Mouse (Mus musculus) right cerebral cortex, postnatal 10 days (tissue): ENCODE measurements around the gene Kcnq2.

Experiments
- DNase-seq, 2 experiments: peaks; one replicate each; pipeline ENCODE4 v3.0.0; 2021; ENCODE audit warnings: low spot score in 2 of 2

Gene Kcnq2

DNA sequence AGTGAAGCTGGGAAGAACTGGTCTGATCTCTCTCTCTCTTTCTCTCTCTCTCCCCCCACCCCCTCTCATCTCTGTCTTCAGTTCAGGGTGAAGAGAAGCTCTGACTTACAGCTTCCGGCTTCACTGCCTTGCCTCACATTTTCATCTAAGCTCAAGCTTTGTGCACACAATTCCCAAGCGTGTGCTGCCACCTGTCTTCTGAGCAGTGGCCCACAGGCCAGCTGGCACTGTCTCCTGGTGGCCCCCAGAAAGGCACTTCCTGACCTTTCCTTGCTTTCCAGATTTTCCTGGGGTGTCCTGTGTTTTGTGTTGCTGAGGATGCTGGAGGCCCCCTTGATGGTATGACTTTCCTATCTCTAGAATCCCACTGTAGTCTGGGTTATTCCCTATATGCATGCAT, 31.0 kb downstream of the Kcnq2 start:
- no peak for DNase-seq

DNA sequence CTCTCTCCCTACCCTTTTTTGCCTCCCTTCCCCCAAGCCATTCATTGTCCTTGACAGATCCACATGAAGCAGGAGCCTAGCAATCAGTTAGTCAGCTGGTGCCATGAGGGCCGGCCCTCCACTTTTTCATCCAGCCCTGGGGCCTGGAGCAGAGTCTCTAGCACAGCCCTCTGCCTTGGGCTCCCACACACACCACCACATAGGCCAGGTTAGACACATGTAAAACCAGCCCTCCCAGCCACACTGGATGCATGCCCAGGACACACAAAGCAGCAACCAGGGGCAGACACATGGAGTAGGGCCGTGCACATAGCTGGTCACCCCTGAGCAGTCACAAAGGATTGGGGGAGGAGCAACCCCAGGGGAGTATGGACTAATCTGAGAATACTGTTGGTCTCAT, 32.9 kb downstream of the Kcnq2 start:
- DNase-seq, result no peak

DNA sequence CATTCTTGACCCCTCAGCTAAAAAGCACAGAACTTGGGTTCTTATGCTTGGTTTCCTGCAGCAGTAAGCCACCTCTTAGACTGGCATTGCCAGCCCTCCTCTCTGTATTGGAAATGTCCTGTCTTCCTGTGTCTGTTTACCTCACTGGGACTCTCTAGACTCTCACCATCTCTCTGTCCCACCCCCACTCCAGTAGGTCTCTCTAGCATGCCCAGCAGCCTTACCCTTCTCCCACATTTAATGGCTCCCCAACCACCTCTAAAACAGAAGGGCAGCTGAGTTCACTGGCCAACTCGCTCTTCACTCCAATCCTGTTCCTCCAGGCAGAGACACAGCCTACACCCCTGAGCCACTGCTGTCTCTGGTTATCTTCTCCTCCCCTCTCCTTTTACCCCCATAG, 33.5 kb downstream of the Kcnq2 start:
- no peak for DNase-seq

DNA sequence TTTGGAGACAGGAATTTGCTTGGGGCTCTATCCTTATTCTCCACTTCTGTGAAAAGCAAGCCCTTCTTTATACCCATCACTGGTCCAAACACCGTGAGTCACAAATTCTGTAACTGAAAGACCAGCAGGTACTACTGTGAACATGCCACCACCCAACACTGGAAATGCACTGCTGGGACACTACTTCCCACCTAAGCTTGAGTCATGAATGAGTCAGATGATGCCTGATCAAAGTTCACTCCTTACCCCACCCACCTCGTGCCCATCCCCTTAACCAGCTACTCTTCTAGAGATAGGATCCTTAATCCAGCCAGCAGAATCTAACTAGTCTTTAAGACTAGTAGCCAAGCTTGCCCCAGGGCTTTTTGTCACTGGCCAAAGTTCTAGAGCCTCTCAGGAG, 35.0 kb downstream of the Kcnq2 start:
- no peak for DNase-seq

DNA sequence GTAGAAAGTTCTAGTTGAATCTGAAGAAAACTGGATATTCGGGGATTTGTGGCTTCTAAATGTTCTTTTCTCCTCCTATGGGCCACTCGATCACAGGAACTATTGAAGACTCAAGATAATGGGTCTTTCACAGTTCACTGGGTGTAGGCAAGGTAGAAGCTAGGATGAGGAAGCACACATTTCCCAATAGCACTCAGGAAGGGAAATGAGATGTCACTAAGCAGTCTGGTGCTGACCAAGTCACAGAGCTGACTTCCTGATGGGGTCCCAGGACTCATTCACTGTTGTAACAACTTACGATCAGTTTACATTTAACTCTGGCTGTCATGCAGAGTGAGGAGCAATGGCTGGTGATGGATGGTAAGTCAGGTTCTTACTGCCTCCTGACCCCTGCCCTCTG, 45.0 kb downstream of the Kcnq2 start:
- DNase-seq, result no peak

DNA sequence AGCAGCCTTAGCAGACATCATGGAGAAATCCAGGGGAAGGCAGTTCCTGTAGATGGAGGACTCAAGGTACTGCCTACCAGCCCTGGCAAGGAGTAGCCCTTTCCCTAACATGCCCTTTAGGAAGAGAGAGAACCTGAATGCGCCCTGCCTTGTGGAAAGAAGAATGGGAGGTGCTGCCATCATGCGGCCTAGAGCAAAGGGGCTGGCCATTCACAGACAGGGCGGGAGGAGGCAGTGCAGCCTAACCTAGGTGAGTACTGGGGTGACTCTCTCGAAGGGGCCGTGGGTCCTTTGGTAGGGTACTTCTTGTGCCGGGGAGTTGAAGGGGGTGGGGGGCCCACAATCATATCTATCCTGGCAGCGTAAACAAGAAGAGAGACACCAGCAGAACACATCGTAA, 50.1 kb downstream of the Kcnq2 start:
- DNase-seq, result no peak

DNA sequence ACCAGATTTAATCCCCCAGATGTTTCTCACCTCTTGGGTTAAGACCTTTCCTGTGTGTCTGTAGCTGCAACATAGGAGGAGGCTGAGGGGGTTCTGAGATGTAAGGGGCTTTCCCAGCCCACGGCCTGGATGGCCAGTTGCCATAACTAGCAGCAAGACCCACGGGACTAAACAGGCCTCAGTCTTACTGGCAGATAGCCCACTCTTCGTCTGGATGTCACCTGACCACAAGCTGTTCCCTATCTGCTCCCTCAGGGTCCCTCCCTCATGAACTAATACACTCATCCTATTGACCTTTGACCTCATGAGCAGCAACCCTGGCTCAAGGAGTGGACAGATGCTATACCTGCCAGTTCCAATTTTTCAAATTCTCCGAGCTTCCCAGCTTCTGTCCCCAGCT, 51.2 kb downstream of the Kcnq2 start:
- DNase-seq, result no peak

DNA sequence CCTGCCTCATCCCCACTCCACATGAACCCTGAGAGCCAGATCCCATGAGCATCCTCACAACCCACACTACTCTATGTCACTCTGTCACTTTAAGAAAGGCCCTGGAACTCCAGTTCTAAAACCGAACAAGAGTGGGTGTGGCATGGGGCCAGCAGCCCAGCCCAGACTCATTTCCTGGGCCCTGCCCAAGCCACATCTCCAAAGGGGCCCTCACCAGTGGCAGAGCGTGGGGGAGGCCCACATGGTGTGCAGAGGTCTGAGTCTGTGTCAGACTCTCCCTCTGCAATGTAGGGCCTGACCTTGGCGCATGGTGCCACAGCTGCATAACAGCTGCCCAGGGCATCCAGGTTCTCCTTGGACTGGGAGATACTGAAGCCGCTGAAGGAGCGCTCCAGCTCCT, 54.2 kb downstream of the Kcnq2 start:
- DNase-seq, result no peak

DNA sequence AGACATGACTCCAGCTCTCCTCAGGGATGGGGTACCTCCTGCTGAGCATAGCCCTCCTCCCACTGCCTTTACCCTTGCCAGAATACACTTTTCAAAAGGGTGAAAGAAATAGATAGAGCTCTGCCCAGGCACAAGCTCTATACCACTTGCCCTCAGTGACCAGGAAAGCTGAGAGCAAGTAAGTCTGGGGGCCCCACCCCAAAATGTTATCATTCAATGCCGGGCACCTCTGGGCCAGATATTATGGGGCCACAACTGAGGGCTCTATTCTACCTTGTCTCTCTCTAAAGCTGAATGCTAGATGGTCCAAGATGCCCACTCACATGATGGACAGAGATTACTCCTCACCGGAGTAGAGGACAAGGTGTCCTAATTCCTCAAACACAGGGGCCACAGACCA, 55.6 kb downstream of the Kcnq2 start:
- no peak for DNase-seq

DNA sequence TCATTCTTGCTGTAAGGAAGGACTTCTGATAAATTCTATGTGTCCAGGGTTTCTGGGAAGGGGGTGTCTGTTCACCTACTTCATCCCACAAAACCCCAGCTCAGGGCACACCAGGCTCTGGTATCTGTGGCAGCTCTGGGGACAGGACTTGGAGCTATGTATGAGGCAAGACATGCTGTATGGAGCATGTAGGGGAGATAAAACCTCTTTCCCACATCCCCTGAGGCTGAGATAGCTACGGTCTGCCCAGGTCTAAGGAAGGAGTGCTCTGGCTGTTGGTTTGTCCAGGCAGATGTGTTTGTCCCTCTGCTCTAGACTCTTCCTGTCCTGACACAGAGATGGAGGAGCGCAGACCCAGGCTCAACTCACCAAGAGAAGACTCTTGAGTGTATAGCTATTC, 56.2 kb downstream of the Kcnq2 start:
- no peak for DNase-seq

DNA sequence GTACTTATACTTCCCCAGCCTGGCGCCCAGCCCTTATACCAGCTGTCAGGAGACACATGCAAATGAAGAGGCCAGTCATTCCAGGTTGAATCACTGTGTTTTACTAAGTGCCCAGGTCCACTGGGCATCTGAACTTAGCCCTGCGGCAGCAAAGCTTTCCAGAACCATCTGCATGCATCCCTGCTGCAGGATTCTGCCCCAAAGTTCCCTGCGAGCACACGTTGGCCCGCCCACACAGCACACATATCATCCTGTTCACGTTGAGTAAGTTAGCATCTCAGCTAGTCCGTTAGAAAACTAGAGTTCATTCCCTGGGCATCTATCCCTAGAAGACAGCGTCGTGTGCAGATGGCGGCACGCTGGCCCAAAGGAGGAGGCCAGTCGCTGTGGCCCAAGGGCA, 59.6 kb downstream of the Kcnq2 start:
- peak in 1 of 2 experiments; percentile 51 for DNase-seq

DNA sequence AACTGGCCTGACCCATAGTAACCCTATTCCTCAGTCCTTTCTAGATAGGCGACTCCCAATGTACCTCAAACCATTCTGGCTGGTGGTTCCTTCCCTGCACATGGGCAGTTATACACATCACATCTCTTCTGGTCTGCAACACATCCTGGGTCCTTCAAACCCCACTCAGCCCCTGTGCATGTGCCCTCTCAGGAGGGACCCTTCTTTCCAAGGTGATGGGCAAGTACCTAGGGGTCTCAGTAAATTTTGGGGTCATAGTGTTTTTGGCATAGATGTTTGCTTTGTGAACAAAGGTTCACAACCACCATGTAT, 62.7 kb downstream of the Kcnq2 start:
- DNase-seq, result no peak

DNA sequence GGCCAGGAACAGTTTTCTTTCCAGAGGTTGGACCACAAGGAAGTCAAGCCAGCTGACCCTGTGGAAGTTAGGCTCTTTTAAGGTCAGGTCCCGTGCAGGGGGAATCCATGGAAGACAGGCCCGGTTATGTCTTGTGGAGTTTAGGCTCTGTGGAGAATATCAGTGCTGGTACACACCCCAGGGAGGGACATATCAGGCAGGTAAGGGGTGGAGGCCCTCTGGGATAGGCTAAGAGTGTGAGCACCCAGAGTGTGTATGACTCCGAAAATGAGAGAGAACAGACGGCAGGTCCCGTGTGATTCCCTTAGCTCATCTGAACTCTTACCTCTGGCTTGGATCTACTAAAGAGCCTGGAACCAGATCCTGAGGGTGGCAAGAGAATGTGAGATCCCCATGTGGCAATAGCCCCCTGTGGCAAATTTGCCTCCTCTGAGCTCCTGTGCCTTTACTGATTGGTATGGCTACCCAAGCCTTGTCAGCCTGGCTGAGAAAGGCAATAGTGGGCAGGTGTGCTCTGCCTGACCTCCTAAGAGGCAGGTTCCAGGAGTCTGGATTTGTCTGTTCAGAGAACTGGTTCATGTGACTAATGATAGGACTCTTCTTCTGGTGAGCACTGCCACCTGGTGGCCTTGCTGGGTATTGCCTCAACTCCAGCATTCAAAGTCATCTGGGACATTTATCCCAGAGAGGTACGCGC, 63.2 kb downstream of the Kcnq2 start:
- peak; percentile 90 to 91 for DNase-seq

DNA sequence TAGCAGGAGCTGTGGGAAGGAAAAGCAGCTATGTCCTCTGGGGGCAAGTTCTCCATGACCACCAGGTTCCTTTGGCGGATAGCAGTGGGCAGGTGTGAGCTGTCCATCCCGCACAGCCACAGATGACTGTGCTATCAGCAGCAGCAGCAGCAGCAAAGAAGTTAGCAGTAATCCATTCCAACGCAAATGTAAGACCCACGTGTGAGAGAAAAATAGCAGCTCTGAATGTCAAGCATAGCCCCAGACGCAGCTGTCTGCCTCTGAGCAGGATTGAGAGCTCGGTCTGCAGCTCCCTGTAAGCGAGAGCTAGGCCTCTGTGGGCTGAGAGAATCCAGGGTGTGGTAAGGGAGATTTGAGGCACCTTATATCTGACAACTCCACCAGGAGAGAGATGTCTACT, 65.0 kb downstream of the Kcnq2 start:
- DNase-seq, result peak; percentile 74 to 87

DNA sequence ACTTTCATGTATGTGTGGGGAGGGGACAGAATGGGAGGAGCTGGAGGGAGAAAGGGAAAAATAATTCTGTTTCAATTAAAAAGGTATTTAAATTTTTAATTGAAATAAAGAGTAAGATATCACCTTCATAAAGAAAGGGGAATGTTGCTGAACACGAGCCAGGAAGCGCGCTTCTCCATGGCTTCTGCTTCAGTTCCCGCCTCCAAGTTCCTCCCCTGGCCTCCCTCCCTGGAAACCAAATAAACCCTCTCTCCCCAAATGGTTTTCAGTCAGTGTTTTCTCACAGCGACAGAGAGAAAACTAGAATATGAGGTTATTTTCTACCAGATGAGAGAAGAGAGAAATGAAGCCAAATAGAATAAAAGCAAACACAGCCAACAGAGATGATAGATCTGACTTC, 66.6 kb downstream of the Kcnq2 start:
- no peak for DNase-seq

DNA sequence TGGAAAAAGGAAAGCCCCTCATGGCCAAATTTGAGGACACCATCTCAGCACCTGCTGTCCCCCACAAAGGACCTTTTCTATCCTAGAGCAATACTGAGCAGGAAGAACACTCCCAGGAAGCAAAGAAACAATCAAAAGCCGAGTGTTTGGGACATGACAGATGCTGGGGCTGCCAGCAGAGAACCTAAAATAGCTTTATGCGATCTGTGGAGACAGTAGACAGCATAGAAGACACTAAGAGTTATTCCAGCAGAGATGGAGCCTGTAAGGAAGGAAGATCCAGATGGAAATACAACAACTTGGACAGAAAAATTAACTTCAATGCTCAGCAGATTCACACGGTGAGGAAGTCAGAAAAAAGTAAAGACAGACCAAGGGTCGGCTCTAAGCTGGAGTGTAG, 69.3 kb downstream of the Kcnq2 start:
- no peak for DNase-seq

DNA sequence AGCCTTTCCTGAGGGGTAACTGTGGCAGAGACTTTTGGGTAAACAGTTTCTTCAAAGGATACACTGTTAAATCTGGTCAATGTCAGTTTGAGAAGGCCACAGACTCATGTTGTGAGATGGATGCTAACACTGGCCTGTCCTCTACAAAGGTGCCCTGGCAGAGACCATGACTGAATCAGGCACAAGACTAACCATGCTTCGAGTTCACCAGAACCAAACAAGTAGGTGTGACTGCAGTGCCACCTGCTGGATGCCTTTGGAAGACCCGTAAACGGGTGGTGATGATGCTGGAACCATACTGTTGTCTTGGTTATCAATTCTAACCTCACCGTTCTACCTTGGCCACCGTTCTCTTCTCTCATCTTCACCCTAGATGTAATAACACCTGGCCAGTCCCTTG, 75.0 kb downstream of the Kcnq2 start:
- peak; percentile 85 to 88 for DNase-seq

DNA sequence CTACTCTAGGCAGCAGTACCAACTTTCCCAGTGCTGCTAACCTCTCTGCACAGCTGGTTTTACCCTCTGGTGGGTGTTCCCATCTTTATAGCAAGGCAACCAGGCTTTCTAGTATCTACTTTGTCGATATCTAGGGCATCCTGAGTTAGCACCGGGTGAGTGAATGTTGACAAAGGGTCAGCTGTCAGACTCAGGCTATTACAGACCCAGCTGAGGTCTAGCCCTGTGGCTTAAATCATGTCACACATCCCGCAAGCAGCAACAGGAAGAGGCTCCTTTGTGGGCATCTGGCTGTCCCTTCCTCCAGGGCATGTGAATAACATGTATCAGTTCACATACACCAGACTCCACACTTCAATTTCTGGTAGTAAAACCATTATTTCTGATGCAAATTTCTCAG, 76.9 kb downstream of the Kcnq2 start:
- DNase-seq, result no peak

DNA sequence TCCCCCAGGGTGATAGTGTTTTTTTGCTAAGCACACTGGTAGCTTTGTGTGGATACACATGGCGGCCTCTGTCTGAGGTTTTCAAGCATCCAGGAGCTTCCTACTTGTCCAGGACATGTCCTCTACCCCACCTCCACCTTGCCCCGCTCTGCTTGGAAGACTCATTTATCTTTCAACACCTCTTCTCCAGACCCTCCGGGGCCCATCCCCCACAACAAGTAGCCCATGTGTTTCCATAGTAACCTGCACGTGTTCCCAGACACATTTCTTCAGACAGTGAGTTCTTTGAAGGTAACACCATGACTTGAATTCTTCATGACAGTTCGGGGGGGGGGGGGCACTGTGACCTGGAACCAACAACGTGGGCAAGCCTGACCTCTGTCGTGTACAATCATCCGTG, 77.8 kb downstream of the Kcnq2 start:
- peak; percentile 67 to 74 for DNase-seq

DNA sequence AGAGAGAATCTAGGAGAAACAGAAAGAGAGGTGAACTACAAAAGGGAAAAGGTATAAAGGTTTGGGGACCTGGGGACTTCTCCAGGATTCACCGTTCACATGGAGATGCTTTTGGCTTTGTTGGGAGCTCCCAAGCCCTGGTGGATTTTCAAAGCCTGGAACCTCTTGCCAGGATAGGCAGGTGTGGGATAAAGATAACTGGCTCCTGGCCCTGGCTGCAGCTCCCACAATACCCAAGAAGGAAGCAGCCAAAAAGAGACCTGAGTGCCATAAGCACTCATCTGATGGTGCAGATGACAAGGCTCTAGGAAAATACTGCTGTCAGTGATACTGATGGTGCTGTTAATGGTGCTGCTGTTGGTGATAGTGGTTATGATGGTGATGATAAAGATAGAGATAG, 82.9 kb downstream of the Kcnq2 start:
- DNase-seq, result no peak

DNA sequence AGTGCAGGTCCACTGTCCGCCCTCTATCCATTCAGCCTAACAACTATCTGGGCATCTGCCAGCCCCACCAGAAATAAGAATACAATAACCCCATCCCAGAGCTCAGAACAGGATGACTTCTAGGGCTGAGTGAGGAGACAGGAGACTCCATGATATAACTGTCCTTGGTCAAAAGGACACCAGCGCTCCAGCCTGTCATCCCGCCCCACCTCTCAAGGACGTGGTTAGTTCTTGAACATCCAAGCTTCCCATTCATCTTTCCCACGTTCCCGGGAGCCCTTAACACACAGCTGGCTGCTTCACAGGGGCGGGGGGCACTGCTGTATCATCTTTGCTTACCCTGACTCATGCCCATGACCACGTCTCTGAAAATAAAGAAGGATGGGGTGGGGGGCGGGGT, 86.1 kb downstream of the Kcnq2 start:
- DNase-seq, result no peak

DNA sequence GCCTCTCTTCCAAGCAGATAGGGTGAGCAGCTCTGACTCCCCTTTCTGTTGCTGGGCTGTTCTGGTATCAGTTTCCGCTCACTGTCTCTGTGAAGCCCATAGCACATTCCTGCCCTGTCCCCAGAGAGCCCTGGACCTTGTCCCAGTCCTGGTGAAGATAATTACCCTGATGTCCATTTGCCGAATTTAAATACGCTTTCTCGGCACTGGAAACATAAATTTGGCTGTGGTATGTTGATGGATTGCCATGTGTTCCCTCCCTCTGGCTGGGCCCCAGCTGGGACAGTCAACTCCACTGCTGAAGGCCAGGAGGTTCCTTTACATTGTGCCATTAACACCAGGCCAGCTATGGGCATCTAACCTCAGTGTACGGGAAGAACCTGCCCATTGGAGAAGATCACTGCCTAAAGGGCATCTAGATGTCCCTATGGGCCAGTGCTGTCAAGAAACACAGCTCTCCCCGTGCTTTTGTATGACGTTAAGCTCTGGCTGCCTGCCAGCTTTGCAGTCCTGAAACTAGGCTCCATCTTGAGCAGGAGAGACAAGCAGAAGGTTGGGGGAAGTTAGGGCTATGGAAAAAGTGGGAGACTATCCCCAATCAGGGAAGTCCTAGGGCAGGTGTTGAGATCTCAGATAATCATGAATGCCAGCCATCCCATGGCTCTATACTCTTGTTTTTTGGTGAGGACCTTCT, 86.7 kb downstream of the Kcnq2 start:
- no peak for DNase-seq

DNA sequence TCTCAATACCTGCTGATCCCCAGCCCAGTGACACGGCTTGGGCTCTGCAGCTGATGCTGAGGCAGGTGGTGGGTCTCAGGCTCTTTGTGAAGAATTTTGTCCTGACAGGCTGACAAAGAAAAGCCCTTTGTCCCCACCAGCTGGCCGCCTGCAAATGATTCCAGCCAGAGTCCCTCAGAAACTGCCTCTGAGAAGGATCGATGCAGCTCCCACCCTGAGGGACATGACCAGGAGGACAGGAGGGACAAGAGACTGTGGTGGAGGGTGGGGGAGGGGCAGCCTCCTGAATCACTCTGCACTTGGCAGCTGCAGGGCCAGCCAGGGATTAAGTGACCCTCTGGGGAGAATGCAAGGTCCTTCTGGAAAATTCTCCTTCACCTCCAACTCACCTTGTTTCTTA, 91.1 kb downstream of the Kcnq2 start:
- no peak for DNase-seq

DNA sequence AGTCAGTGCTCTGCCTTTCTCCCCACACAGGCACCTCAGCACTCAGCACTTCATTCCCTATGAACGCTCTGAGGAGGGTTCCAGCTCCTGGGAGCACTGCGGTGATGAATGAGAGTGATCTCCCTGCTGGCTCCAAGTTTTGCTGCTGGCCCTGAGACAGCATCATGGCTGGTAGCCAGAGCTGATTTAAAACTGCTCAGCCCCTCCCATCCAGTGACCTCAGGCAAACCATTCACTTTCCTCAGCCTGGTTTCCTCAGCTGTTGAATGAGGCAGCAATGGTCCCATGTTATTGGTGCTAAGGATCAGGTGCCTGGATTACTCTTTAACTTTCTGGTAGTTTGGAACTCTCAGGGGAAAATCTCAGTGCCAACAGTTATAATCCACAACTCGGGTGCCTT, 91.7 kb downstream of the Kcnq2 start, which contains the start of gene Chrna4:
Gene Chrna4 (minus strand): TSS at position 110 of the 400 bp plus-strand sequence.
- no peak for DNase-seq
